Mouse (Mus musculus) layer of hippocampus, adult 2 months (tissue): ENCODE results near the gene Prss29. TPM values are rescaled to one million over a fixed set of nuclear protein-coding genes. Genes with fewer than 3 reads are reported as not detected.

Experiments used
- DNase-seq, 2 experiments: peaks; one replicate each; pipeline ENCODE4 v3.0.0; 2022; ENCODE audit warnings: low spot score in 2 of 2
- H3K27ac ChIP-seq: fragments of 200-600 bp; 2 replicates; pipeline ENCODE4 v1.8.1; 2022
- H3K4me3 ChIP-seq: fragments of 200-600 bp; 2 replicates; pipeline ENCODE4 v1.8.1; 2022; ENCODE audit warnings: mild to moderate bottlenecking
- CTCF ChIP-seq: fragments of 200-600 bp; conservative IDR thresholded peaks from 2 replicates; pipeline ENCODE4 v1.8.1; 2022; ENCODE audit warnings: antibody characterized with exemption, mild to moderate bottlenecking, moderate library complexity
- long read RNA-seq, 2 experiments: library from polyadenylated mRNA; stranded (forward); transcript quantifications; one replicate each; pipeline ENCODE4 v2.0.0; 2021; ENCODE audit warnings: borderline mapping rate in 2 of 2
- total RNA-seq, 2 experiments: library from RNA; stranded (reverse); gene quantifications; 2 replicates each; pipeline ENCODE4 v1.2.3; 2021

Prss29 gene
- not detected for total RNA-seq
- long read RNA-seq, experiment 1: 0 reads
- long read RNA-seq, experiment 2: 0 reads

- Histone ChIP-seq H3K27ac (no peak within 1 kb of the TSS), H3K4me3 (no peak within 1 kb of the TSS)
- DNase-seq: no peak
- TF ChIP-seq CTCF: no peak
Measured at GRCm38 (mm10) chr17:25318354-25318753, at the start of gene Prss29. Gene Prss29 (plus strand): TSS chr17:25318654.

- no peak for DNase-seq
- no peak overlapping the region for H3K27ac ChIP-seq
- no peak overlapping the region; the same call in 1 of the 2 replicates for H3K4me3 ChIP-seq
- no peak for TF ChIP-seq CTCF
Measured at GRCm38 (mm10) chr17:25270795-25271335, 47.6 kb upstream of the Prss29 start.

- H3K4me3 ChIP-seq: peak overlapping the region; percentile 97
- peak overlapping the region; percentile 100 for H3K27ac ChIP-seq
- no peak for DNase-seq
- no peak for TF ChIP-seq CTCF
Measured at GRCm38 (mm10) chr17:25272326-25272725, 46.1 kb upstream of the Prss29 start.

GRCm38 (mm10) chr17:25272951-25273705, 45.3 kb upstream of the Prss29 start:
- Histone ChIP-seq H3K4me3 (peak overlapping the region; percentile 97), H3K27ac (peak overlapping the region; percentile 100)
- TF ChIP-seq CTCF: no peak
- DNase-seq: peak; percentile 76 to 81

- Histone ChIP-seq H3K4me3 (peak overlapping the region; percentile 97), H3K27ac (peak overlapping the region; percentile 100)
- peak; percentile 94 for DNase-seq
- TF ChIP-seq CTCF: peak; percentile 87
Measured at GRCm38 (mm10) chr17:25273706-25274501, 44.5 kb upstream of the Prss29 start.

- Histone ChIP-seq H3K27ac (peak within 1 kb of the TSS; percentile 100), H3K4me3 (peak within 1 kb of the TSS; percentile 97)
- DNase-seq: no peak
- TF ChIP-seq CTCF: no peak
Measured at GRCm38 (mm10) chr17:25274571-25275346, 43.7 kb upstream of the Prss29 start, which contains the start of gene Ube2i. Gene Ube2i (minus strand): TSS chr17:25274622.

GRCm38 (mm10) chr17:25275833-25276232, 42.6 kb upstream of the Prss29 start:
- no peak for DNase-seq
- H3K4me3 ChIP-seq: no peak overlapping the region
- H3K27ac ChIP-seq: no peak overlapping the region
- TF ChIP-seq CTCF: no peak

- TF ChIP-seq CTCF: no peak
- Histone ChIP-seq H3K27ac (no peak overlapping the region), H3K4me3 (no peak overlapping the region)
- DNase-seq: no peak
Measured at GRCm38 (mm10) chr17:25282133-25282532, 36.3 kb upstream of the Prss29 start.

GRCm38 (mm10) chr17:25285033-25285432, 33.4 kb upstream of the Prss29 start:
- DNase-seq: peak; percentile 54 to 73
- TF ChIP-seq CTCF: peak; percentile 95
- H3K27ac ChIP-seq: no peak overlapping the region
- H3K4me3 ChIP-seq: no peak overlapping the region

- no peak overlapping the region for H3K4me3 ChIP-seq
- DNase-seq: peak in 1 of 2 experiments; percentile 46
- peak; percentile 84 for TF ChIP-seq CTCF
- no peak overlapping the region for H3K27ac ChIP-seq
Measured at GRCm38 (mm10) chr17:25288842-25289241, 29.6 kb upstream of the Prss29 start.

- peak; percentile 35; the same call in 1 of the 2 replicates for TF ChIP-seq CTCF
- Histone ChIP-seq H3K4me3 (no peak overlapping the region), H3K27ac (no peak overlapping the region)
- DNase-seq: no peak
Measured at GRCm38 (mm10) chr17:25290411-25290810, 28.0 kb upstream of the Prss29 start.

GRCm38 (mm10) chr17:25293495-25293894, 25.0 kb upstream of the Prss29 start:
- no peak overlapping the region for H3K27ac ChIP-seq
- DNase-seq: no peak
- no peak for TF ChIP-seq CTCF
- no peak overlapping the region for H3K4me3 ChIP-seq

GRCm38 (mm10) chr17:25294111-25294510, 24.3 kb upstream of the Prss29 start:
- no peak overlapping the region for H3K27ac ChIP-seq
- H3K4me3 ChIP-seq: no peak overlapping the region
- no peak for DNase-seq
- TF ChIP-seq CTCF: no peak
